Mouse (Mus musculus): ENCODE results near the gene Clnk. TPM values are rescaled to one million over a fixed set of nuclear protein-coding genes. Genes with fewer than 3 reads are reported as not detected.
A peak's percentile ranks its signal among the peaks of the same experiment; 100 is the strongest.
"Not testable (repeated sequence)": the region's sequence is repeated elsewhere in the genome, so short reads cannot be mapped to it uniquely, and the experiment has no call there.

The Clnk gene
- total RNA-seq (2021) (not detected), polyA plus RNA-seq (2012; rRNA removed) (0.06 TPM in 1 of 2 replicates, not detected in the other)
- long read RNA-seq: 0 reads

DNA sequence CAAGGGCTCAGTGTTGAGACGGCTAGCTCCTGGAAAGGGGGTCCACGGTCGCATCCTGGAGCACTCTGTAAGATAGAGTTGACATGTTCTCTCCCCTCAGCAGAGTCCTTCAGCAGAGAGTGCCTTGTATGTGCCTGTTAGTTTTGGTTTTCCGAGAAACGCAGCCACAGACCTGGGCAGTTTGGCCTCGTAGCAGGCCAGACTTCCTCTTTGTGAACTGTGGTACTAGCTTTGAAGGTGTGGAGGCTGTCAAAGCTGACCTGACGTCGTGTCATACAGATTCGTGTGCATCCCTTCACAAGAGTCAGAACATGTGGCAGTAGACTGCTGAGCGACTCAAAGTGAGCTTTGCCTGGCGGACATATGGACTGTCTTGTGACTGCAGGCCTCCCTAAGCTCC, at the start of gene Clnk:
Gene Clnk (minus strand): TSS at position 191 of the 400 bp plus-strand sequence.
- DNase-seq: no peak

DNA sequence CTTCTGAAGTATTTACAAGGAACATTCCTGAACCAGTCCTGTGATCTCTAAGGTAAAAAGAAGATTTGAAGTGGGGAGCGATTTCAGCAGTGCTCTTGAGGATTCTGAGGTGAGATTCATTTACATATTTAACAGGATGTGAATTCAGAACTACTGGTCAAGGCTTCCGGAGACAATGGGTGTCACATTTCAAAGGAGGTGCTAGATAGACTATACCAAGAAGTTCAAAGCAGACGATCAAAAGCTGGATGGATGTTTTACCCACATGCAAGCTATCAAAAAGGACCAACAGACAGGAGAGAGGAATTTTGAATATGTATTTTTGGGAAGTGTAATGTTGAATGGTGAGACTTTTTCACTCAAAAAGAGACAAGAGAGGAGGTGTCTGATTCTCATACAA, 28.7 kb upstream of the Clnk start:
- DNase-seq: no peak

DNA sequence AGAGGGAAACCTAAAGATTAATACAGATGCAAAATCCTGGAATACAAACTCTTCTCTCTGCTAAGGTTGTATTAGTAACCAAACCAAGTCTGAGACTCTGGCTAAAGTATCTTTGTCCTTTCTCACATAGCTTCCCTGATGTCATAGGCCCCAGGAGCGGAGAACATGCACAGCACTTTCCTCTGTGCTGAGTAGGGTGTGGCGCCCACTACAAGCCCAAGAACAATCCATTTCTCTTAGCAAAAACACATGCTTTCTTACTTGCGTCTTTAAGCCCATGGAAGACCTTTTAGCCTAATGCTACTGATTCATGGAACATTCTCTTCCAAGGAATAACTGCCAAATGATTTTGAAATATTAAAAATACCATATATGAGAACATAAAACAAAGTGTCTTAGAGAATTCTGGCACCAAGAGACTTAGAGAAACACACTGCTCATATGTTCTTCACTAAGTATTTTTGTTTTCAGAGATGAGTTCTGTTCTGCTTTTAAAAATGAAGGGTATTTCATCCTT, 28.0 kb upstream of the Clnk start:
- no peak for DNase-seq

DNA sequence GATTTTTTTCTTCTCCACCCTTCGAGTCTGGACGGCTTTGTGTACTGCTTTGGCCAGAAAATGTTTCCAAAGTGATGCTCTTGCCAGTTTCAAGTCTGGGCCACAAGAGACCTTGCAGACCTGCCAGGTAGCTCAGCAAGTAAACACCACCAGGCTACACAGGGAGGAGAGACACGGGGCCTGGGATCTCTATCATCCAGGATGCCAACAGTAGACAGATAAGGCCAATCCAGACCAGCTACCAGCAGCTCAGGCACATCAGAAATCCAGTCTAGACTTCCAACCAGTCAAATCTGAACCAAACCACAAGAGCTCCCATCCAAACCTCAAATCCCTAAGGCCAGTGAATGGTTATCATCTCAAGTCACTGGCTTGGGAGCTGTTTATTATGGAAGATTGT, 26.3 kb upstream of the Clnk start:
- DNase-seq: no peak

DNA sequence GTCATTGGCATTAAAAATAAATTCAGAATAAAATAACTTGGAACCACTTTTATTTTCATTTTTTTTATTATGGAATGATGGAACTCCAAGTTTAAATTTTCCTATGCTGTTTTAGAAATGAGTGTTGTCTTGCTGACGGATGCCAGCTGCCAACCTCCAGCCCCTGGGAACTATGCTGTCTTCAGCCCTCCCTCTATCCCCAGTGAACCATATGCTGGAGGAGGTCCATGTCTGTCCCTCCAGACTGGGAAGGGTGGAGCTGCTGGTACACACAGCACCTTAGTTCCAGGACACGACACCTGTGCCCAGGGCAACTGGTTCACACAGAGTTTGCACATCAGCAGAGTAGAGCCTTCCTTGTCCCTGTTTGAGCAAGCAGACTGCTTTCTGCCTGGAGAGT, 22.4 kb upstream of the Clnk start:
- no peak for DNase-seq

DNA sequence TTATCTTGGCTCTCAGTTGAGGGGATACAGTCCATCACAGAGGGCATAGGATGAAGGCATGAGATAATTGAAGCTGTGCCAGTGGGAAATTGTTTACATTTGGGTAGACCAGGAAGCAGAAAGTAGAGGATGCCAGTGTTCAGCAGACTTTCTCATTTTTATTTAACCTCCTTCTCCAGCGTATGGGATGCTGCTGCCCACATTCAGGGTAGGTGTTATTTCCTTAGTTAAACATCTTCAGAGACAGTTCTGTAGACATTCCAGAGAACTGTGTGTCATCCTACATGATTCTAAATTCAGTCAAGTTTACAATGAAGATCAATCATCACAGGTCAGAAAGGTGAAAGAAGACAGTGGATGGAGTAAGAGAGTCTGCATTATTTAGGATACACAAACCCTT, 12.0 kb upstream of the Clnk start:
- DNase-seq: no peak

DNA sequence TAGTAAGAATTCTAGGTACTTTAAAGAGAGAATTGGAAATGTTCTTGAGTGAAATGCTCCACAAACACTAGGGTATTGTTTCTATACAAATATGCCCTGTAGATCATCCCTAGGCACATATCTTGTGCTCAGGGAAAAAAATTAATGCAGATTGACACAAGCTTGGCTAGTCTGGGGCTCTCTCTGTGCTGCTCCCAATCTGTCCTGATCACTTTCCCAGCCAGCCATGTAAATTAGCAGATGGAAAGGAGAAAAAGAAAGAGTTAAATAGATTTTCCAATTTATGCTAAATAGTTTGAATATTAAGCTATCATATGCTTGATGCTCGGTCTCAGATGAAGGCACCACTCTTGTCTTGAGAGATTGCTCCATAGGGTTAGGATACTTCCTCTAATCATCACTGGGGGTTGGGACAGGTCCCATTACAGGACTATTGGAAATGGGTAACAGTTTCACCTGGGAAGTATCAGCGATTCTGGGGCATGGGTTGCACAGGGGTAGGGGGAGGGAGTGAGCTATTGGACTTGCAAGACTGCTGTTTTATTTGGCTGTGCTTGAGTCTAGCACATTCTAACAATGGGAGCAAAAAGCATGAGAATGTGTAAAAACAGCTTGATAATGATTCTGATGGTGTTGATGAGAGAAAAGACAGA, 10.1 kb upstream of the Clnk start:
- DNase-seq: no peak

DNA sequence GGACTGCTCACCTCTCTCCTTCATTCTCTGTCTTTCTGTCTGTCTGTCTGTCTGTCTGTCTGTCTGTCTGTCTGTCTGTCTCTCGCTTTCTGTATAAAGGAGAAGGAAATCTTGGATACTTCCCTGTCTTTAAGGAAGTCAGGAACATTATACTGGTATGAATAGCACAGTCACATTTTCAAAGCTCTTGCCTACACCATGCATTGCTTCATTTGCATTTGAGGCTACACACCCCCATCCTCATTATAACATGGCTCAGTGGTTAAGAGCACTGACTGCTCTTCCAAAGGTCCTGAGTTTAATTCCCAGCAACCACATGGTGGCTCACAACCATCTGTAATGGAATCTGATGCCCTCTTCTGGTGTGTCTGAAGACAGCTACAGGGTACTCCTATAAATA, 6.0 kb upstream of the Clnk start:
- DNase-seq: not testable (repeated sequence)

DNA sequence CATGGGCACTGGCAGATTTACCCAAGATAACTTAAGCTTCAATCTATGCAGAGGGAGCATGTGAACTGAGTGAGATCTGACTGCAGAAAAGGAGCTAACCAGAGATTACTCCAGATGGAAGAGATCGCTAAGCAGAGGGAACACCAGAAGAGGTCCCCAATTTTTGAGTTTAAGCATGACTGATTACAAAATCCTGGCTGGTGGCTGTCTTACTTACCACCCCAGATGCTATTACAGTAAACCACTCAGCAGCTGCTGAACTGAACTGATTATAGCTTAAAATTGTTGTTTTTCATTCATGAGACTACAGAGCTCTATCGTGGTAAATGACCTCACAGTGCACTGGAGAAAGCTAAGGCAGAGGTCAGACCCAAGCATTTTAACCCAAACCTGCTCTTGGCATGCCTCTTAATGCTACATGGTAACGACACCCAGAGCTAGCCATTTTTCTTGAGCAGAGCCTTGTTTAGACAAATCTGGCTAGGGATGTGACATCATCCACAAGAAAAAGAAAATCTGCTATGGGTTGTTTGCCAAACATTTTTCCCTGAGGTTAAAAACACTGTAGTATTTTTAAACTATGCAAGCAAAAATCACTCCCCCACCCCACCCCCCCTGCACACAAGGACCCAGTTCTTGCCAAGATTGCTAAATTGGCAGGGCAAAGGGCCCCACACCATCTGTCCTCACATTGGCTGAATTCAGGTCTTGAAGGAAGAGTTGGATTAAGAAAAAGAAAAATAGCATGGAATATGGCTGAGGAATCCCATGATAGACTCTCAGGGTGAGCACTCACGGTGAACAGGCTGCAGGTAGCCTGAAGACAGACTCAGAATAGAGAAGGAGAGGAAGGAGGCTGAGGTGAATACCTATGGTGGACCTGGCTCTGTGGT, 5.4 kb upstream of the Clnk start:
- peak; percentile 21 for DNase-seq

DNA sequence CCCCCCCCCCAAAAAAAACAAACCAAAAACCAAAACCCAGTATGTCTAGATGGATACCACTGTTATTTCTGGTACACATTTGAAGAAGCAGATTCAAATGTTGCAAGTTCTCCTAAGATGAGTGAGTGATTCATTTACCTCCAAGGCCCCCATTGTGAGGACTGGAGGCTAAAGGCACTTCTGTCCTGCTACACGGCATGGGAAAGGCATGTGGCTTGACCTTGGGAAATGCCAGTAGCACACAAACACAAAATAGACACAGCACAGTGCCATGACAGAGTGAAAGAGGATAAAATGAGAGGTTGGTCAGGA, 4.8 kb upstream of the Clnk start:
- peak; percentile 75 for DNase-seq

DNA sequence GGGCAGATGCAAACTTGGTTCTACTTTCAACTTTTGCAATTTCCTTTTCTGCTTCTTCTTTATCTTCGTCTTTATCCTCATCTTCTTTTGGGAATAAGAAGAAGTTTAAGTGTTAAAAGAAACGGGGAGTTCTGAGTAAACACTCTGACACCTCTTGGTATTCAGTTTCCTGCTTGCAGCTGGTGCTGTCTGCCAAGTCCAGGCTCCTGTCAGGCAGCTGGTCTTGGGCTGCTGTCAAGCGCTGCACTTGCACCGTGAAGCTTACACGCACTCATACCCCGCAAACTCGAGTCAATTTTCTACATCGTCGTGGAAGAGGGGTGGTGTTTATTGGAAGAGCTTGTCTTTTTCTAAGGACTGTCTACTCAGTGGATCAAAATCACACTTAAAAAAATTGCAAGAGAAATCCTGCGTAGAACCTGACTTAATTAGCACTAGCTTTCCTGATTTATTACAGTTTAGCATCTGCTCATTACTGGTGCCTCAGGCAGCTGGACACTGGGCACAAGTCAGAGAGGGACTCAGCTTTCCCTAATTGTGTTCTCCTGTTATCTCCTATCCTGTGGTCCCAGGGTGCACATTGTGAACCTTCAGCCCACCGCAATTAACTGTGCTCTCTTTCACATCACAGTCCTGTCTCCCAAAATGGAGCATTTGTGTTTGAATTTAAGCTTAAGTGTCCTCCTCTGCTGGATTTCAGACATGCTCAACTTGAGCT, 3.5 kb upstream of the Clnk start:
- no peak for DNase-seq

DNA sequence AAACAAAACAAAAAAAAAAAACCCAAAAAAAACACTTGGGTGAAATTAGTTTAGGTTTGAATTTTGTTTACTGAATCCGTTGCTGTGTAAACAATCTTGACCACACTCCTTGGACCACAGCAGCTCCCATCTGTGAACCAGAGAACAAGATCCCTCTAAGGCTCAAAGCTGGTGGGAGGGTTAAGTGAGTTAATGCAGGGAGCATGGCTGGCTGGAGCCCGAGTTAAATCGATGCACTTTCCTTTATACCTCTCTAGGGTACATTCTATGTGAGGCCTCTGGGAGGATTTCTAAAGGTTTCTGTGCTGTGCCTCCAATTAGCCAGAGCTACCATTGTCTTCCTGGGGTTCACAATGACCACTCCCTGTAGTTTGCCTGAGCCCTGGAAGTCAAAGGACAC, 1.2 kb downstream of the Clnk start:
- no peak for DNase-seq

DNA sequence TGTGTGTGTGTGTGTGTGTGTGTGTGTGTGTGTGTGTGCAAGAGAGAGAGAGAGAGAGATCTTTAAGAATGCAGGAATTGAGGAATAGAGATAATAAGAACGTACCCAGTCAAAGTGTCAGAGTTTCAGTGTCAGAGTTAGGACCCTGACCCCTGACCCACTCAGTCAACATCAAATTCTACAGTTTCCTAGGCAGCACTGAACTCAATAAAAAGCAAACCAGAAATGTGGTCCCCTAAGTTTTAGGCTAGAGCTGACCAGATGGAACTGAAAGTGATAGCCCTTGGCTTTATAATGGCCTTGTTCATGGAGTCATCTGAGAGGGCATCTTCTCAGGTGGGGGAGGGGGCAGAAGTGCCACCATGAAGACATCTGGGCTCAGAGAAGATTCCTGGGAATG, 1.7 kb downstream of the Clnk start:
- DNase-seq: no peak

DNA sequence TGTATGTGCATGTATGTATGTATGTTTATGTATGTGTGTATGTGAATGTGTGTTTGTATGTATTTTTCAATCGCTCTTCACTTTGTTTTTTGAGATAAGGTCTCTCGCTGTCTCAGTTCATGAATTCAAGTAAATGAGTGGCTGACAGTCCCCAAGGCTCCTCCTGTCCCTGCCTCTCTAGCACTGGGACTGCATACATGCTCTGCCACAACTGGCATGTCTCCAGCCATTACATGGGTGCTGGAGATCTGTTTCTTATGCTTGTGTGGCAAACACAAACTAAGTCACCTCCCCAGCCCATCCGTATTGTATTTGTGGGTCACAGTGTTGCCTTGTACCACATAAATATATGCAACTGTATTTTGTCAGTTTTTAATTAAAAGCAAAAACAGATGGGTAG, 3.7 kb downstream of the Clnk start:
- DNase-seq: no peak

DNA sequence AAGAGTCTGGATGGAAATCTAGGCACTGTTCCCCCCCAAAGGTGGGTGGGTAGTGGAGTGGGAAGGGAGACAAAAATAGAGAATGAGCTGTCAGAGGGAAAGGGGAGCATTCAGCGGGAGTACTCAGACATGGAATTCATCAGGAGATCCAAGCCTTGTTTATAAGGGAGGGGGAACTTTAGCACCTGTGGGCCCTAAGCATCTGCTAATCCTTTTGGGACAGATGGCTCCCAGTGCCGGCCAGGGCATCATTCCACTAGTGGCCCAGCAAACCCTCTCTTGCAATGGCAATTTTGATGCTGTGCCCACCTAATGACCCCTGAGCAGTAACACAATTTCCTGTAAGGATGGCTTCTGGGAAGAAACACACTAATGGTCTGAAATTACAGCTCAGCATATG, 5.0 kb downstream of the Clnk start:
- DNase-seq: no peak

DNA sequence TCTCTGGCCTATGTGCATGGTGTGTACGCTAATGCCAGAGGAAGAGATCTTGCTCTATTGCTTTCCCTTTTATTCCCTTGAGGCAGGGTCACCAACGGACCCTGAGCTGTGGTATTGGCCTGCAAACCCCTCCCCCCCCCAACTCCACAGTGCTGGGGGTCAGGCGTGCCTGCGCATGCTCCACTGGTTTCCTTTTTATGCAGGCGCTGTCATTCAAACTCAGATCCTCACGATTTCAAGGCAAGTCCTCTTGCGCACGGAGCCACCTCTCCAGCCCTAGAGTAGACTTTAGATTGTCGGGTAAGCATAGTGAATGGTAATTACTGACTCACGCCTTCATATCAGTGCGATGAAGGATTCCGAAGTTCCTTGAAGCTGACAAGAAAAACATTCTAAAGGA, 6.1 kb downstream of the Clnk start:
- DNase-seq: no peak

DNA sequence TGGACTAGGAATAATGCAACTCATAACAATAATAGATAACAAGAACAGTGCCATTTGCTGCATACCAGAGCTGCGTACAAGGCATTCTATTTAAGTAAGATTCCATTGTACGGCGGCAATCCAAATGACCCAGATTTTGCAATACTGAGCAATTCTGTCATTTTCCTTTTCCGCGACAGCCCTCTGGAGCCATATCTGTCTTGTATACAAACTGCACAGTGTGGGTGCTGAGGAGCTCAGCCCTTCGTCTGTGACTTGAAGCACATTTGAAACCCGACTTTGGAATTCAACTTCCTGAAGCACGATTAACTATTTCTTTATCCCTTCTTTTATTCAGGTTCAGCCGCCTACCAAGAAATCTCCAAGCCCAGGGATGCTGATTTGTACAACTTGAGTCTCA, 6.6 kb downstream of the Clnk start:
- no peak for DNase-seq

DNA sequence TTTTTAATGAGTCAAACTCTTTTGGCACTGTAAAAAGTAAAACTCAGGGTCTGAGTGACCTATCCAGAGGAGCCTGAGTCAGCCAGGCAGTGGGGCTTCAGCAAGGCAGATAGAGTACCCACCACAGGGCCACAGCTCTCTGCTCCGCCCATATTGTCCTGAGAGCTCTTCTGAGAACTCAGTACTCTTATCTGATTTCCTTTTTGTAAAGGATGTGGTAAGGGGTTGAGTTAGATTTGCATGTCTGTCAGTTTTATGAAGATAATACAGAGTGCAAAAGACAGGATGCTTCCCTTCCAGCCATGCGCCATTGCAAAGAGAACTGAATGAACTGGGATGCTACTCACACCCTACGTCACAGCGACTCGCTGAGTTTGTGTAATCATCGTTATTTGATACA, 12.0 kb downstream of the Clnk start:
- no peak for DNase-seq

DNA sequence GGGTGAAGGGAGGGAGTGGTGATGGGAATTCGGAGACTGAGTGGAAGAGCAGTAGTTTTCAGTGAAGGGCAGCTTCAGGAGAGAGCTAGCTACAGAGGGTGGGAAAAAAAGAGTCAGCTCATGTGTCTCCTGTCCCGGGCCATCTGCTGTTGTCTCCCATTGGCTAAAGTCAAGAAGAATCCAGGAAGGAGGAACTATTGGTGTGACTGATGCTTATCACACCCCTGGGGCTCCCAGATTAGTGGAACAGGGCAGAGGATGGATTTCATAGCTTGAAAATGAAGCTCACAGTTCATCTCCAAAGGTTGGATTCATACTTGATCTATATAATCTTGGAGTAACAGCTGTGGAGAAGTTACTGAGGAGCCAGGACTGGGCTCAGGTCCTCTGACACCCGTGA, 13.6 kb downstream of the Clnk start:
- no peak for DNase-seq

DNA sequence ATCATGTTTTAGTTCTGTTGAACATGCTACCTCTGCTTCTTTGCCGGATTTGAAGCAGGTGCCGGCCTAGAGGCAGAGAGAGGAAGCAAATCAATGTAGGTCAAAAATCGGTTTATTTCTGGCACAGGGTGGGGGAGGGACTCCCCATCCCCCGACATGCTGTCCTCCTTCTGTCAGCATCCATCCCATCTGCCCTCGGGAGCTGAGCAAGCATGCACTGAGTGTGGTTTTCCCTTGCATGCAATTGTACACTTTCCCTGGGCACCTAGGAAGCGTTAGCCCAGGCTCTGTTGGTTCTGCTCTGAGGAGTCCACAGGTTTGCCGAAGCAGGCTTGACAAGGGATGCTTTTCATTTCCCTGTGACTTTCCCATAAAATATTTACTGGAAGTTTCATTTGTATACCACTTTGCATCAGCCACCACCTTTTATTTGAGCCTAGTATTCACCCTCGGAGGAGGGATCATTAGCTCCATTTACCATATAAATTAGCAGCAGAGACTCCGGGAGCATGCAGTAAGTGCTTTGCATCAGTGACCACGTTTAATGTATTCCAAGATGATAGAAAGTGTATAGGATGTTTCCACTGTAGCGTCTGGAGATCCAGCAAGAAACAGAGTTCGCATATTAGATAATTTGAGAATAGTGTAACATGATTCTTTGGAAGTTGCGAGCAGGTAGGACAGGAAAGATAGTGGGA, 14.2 kb downstream of the Clnk start:
- DNase-seq: no peak

DNA sequence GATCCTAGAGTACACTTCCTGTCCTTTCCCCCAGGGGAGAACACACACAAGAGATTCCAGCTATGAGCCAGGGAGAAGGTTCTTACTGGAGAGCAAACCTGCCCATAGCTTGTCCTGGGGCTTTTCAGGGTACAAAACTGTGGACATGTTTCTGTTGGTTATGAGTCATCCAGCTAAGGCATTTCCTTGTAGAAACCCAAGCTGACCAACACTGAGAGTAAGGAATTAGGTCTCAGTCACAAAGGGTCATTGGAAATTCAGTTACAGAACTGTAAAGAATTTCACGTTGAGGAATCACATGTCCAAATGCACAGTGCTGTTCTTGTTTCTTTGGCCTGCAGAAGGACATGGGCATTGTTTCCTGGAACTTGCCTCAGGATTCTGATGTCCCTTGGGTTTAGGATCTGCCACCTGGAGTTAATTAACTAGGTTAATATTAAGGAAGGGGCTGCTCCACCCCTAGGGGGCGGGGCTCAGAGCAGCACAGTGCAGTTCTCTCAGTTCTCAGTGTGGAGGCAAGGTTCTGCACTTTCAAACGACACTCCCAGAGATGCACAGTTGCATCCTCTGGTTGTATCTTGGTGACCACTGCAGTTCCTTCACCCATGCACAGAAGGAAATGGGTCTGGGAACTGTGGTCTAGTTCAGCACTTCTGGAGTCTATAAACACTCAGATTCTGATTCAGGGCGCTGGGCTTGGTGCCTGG, 18.4 kb downstream of the Clnk start:
- DNase-seq: no peak

DNA sequence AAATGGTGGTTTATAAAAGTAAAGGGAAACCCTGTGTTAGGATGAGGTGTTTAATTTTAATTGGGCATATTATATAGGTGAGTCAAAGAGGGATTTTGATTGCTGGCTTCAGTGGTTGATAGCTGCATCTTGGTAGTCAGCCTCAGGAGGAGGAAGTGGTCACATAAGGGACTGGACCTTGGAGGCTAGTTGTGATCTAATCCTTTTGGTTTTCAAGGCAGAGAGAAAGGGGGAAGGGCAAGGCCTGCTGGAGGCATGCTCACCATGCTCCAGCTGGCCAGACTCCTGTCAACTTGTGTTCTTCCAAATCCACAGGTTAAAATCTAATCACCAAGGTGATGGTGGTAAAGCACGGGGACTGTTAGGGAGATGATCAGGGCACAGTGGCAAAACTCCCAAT, 19.0 kb downstream of the Clnk start:
- peak; percentile 5 for DNase-seq

All from adrenal gland, adult 2 months (tissue).